Mouse (Mus musculus) gastrocnemius, postnatal 36 days (tissue): Measurements from ENCODE around the gene Polr3e. TPM values are rescaled to one million over a fixed set of nuclear protein-coding genes. Genes with fewer than 3 reads are reported as not detected.
"Not testable (repeated sequence)": the region's sequence is repeated elsewhere in the genome, so short reads cannot be mapped to it uniquely, and the experiment has no call there.

ENCODE experiments used
- DNase-seq, 2 experiments: peaks; one replicate each; pipeline ENCODE4 v3.0.0; 2022
- intact Hi-C: fragments of 180-260 bp; cut with DNase I; formaldehyde crosslinking; loops from one replicate; pipeline ENCODE4 v1.15.1; 2025
- total RNA-seq, 2 experiments: library from RNA; stranded (reverse); gene quantifications; 2 replicates each; pipeline ENCODE4 v1.2.3; 2021

Polr3e gene
- total RNA-seq, 2 experiments from 2014 or later = 10.7 to 11.4 TPM

- intact Hi-C loops = no loop called here
Observed at GRCm38 (mm10) chr7:120901701-120902100, 15.8 kb upstream of the Polr3e start.

DNA sequence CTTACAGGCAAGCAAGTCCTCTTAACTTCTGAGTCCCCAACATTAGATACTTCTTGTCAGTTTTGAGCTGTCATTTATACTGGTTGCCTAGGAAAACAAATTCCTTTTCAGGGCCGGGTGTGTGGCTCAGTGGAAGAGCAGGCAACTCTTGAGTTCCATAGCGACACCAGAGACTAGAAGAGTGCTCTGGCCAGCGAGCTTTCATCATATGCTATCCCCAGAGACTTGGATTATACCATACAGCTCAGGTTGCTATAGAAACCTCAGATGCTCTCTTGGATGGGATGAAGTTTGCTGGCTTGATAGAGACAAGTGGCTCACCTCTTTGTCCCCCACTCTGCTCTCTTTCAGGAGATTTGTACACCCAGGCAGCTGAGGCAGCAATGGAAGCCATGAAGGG lies 14.6 kb upstream of the Polr3e start:
- intact Hi-C loops = no loop called here
- DNase-seq = no peak

More at GRCm38 (mm10) chr7:120901701-120902100, 15.8 kb upstream of the Polr3e start:
- DNase-seq = no peak

GRCm38 (mm10) chr7:120910172-120910571 lies 7.4 kb upstream of the Polr3e start:
- intact Hi-C loops, DNase-seq: not testable (repeated sequence)

GRCm38 (mm10) chr7:120911268-120911667 lies 6.3 kb upstream of the Polr3e start:
- DNase-seq, intact Hi-C loops: not testable (repeated sequence)

GRCm38 (mm10) chr7:120913332-120913731 lies 4.2 kb upstream of the Polr3e start:
- DNase-seq = no peak
- intact Hi-C loops = no loop called here

DNA sequence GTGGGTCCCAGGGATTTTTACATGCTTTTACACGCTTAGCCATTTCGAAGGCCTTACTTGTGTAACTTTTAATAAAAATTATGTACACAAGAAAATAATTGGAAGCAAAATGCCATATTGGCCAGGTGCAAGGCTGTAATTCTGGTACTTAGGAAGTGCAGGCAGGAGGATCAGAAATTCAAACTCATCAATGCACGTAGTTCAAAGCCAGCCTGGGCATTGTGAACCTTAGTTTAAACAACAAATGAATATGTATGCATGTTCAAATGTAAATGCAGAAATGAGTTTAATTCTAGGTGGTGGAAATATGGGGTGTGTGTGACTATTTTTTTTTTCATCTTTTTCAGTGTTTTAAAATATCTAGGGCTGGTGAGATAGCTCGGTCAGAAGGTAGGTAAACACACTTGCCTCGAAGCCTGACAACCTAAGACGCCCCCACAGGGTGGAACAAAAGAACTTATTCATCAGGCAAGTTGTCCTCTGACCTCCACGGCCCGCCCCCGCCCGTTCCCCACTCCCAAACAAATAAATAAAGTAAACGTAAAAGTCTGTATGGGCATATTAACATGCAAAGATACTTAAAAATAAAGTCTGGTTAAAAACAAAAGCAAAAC lies 1.2 kb upstream of the Polr3e start:
- no peak for DNase-seq
- intact Hi-C loops = loop anchor here (5.0 kb wide), 1 partner anchor 239 kb away; the partner anchor contains the start of gene Mosmo

DNA sequence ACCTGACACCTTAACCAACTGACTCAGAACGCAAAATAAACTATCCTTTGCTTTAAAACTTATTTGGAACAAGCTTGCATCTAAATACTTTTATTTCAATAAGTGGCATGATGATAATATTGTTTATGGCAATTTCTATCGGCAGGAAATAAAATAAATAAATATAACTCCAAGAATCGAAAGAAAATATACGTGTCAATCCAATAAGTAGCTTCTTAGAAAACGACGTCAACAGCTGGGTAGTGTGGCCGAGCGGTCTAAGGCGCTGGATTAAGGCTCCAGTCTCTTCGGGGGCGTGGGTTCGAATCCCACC lies 309 bp upstream of the Polr3e start:
- no peak for DNase-seq

DNA sequence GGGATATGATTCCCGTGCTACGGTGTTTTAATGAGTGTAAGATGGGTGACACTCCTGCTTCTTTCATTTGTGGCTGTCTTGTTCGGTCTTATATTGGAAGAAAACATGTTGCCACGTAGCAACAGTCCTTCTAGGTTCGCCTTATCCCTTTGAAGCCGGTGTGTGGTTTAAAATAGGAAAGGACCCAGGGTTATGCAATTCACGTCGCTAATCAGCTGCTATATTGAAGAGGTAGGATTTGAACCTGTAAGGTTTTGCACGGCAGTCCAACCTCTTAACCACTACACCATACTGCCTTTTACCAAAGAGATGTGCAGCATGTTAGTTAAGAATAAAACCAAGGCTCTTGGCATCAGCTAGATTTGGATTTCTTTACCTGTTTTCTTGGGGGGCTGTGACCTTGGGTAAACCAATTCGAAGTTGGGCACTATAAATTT lies 1.0 kb downstream of the Polr3e start:
- DNase-seq = no peak
- intact Hi-C loops = loop anchor here (5.0 kb wide), 1 partner anchor 241 kb away; the partner anchor contains the start of gene Mosmo

More for the DNA sequence above, 309 bp upstream of the Polr3e start:
- intact Hi-C loops = loop anchor here (1.0 to 5.0 kb wide), 2 partner anchors 82 to 240 kb away; partner anchors contain the start of gene Mosmo

GRCm38 (mm10) chr7:120933110-120933509 lies 15.6 kb downstream of the Polr3e start:
- no peak for DNase-seq
- intact Hi-C loops = no loop called here

GRCm38 (mm10) chr7:120933680-120934195 lies 16.2 kb downstream of the Polr3e start:
- intact Hi-C loops = no loop called here

GRCm38 (mm10) chr7:120934716-120935115 lies 17.2 kb downstream of the Polr3e start:
- intact Hi-C loops = loop anchor here (5.0 kb wide), 1 partner anchor 128 kb away; no protein-coding TSS in a partner anchor
- DNase-seq = no peak

More at GRCm38 (mm10) chr7:120933680-120934195, 16.2 kb downstream of the Polr3e start:
- DNase-seq = no peak

- intact Hi-C loops = loop anchor here (2.0 to 5.0 kb wide), 2 partner anchors 126 to 182 kb away; no protein-coding TSS in a partner anchor
- DNase-seq = no peak
Observed at GRCm38 (mm10) chr7:120936522-120936921, 19.0 kb downstream of the Polr3e start.

GRCm38 (mm10) chr7:120938206-120938605 lies 20.7 kb downstream of the Polr3e start:
- intact Hi-C loops = loop anchor here (5.0 kb wide), 1 partner anchor 124 kb away; no protein-coding TSS in a partner anchor
- DNase-seq = no peak

DNA sequence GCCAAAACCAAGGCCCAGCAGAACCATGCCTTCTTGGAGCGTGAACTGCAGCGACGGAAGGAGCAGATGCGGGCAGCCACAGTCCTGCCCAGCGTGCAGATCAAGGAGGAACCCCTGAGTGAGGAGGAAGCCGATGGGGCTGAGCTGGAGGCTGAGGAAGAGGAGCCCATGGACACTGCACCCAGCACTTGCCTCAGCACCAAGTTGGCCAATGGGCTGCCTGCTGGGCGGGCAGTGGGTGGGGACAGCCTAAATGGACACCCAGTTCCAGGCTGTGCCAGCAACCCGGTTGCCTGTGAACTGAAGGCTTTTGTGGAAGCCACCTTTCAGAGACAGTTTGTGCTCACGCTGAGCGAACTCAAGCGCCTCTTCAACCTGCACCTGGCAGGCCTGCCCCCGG lies 22.8 kb downstream of the Polr3e start:
- DNase-seq = no peak
- intact Hi-C loops = no loop called here

- no peak for DNase-seq
- intact Hi-C loops = no loop called here
Observed at GRCm38 (mm10) chr7:120941214-120941613, 23.7 kb downstream of the Polr3e start.

DNA sequence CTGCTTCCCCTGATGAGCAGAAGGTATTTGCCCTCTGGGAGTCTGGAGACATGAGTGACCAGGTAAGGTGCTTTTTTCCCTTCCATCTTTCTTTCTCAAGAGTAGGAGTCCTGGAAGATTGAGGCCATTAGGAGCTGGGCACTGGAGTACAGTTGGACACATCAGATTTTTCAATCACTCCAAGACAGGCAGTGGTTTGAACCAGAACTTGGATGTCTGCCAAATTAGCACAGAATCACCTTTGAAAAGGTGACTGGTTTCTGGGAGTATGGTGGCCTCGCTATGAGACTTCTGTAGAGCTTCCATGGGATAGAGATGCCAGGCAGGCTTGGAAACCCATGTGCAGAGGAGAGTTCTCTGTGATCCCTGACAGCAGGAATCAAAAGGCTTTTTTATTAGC lies 25.0 kb downstream of the Polr3e start:
- intact Hi-C loops = no loop called here
- DNase-seq = no peak

GRCm38 (mm10) chr7:120943936-120944509 lies 26.5 kb downstream of the Polr3e start:
- intact Hi-C loops = no loop called here
- DNase-seq = no peak

GRCm38 (mm10) chr7:120953591-120953990 lies 36.0 kb downstream of the Polr3e start:
- intact Hi-C loops, DNase-seq: not testable (repeated sequence)

DNA sequence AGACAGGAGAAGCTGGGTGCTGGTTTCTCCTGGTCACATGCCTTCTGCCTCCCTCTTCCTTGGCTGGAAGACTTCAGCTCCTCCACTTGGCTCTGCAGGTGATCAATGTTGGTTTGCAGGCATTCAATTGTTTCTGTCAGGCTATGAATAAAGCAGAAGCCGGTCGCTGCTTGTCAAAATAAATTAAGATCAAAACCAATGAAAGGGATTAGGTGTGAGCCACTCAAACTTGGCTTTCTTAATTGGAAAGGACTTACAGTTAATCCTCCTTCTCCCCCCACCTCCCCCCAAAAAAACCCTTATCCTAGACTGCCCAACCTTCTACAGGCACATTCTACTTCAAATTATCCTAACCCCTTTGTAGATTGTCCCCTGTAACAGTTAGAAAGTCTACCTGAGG lies 42.6 kb downstream of the Polr3e start:
- DNase-seq = no peak
- intact Hi-C loops = no loop called here

GRCm38 (mm10) chr7:120960601-120961000 lies 43.1 kb downstream of the Polr3e start:
- intact Hi-C loops = no loop called here
- DNase-seq = no peak

DNA sequence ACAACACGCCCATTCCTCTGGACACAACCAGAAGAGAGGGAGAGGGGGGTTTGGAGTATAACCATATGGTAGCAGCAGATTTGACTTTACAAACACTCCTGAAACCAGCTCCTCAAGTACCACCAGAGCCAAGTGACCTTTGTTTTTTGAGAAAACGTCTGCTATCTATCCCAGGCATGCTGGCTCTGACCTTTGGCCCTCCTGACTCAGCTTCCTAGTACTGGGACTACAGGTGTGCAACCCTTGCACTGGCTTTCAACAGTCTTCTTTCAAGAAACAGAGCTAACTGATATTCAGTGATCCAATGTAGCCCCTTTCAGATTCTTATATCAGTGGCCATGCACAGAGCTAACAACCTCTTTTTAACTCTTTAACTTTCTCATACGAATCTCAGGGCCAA lies 44.3 kb downstream of the Polr3e start:
- DNase-seq = no peak
- intact Hi-C loops = no loop called here

- no peak for DNase-seq
- intact Hi-C loops = no loop called here
Observed at GRCm38 (mm10) chr7:120963126-120963525, 45.6 kb downstream of the Polr3e start.
